Mouse (Mus musculus) heart, adult 10 weeks (tissue): ENCODE measurements around the gene Rilpl1. TPM values are rescaled to one million over a fixed set of nuclear protein-coding genes. Genes with fewer than 3 reads are reported as not detected.

Experiments
- polyA plus RNA-seq: library from polyadenylated mRNA; stranded (reverse); fragments of 350-450 nt; fragmentation: Illumina TruSeq; extraction: RNeasy Lipid Tissue Mini Kit (QIAGEN cat#74804); gene quantifications from one replicate; pipeline ENCODE4 v1.2.3, GENCODE M21; 2014; ENCODE audit warnings: low read depth, low replicate concordance

Gene Rilpl1
- polyA plus RNA-seq, result 280 TPM

DNA sequence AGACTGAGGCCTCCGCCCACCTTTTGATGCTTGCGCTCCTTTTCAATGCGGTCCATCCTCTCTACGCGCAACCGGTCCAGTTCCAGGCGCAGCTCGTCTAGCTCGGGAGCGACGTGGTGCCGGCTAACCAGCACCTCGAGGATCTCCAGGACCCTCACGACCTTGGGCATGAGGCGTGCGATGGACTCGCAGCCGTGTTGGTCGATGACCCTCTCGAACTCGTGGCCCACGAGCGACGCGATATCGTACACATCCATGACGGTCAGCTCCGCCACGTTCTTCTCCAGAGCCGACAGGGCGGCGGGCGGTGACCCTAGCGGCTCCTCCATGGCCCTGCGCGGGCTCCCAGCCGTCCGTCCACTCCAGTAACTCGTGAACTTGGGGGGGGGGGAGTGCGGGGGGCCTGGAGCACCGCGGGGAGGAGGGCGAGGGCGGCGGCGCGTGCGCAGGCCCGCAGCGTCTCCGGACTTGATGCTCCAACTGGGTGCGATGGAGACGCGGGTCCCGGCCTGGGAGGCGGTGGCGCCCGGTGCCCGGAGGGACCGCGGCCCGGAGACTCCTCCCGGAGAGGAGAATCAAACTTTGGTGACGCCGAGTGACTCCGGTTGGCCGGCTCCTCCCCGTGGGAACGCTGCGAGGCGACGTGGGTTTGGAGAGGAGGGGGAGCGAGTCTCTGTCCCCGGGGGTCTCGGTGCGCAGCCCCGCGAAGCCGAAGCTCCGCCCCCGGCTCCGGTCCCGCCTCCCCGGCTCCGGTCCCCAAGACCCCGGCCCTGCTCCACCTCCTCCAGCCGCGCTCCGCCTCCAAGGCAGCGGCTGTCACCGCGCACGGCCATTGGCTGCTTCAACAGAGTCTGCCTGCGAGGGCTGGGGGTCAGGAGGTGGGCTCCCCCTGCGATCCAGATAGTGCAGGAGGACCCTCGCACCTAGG lies at the start of gene Rilpl1:
Gene Rilpl1 (minus strand): TSS at position 737 of the 928 bp plus-strand sequence.

DNA sequence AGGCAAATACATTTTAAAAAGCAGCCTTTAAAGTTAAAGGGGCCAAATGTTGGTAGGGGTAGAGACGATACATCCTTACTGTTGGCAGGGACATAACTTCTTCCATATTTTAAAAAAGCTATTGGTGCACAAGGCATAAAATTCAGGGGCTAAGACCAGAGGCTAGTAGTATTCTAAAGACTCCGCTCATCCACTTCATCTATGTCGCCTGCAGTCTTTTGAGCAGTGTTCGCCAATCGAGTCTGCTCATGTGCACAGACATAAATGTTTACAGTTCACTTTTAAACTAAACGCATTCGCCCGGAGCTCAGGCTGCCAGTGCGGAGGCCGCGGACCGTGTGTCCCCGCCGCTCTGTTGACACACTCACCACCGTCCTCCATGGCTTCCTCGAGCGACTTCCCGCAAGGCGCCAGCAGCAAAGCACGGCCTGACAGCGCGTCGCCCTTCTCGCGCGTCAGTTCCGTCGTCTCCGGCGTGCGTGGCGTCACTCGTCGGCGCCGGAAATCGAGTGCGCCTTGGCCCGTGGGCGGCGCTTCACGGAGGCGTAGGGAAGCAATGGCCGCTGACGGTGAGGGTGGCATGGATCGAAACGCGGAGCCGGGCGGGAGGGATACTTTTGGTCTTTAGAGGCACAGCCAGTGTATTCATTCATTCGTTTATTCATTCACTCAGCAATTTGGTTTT lies 47.6 kb upstream of the Rilpl1 start, which contains the start of the genes Eif2b1 and Gtf2h3:
Gene Eif2b1 (minus strand): TSS at position 499 of the 685 bp plus-strand sequence.
Gene Gtf2h3 (plus strand): TSS at position 508 of the 685 bp plus-strand sequence.

GRCm38 (mm10) chr5:124552558-124553307 lies 21.5 kb upstream of the Rilpl1 start, which contains the start of gene Ddx55:
Gene Ddx55 (plus strand): TSS chr5:124552864.

GRCm38 (mm10) chr5:124540383-124540786 lies 9.2 kb upstream of the Rilpl1 start, which contains the start of gene Tmed2:
Gene Tmed2 (plus strand): TSS chr5:124540695.

GRCm38 (mm10) chr5:124482966-124483654 lies 48.1 kb downstream of the Rilpl1 start, which contains the start of gene Snrnp35:
Gene Snrnp35 (plus strand): TSS chr5:124483134.

Other genes starting within 250 kb of the Rilpl1 start
- gene Mphosph9, start 203.4 kb downstream of the Rilpl1 start, polyA plus RNA-seq, result 4.4 TPM
- 19.7 TPM for gene 2810006K23Rik, start 203.3 kb downstream of the Rilpl1 start, polyA plus RNA-seq
- gene Cdk2ap1, start 168.3 kb downstream of the Rilpl1 start, polyA plus RNA-seq, result 160 TPM
- 22.7 TPM for gene Sbno1, start 105.4 kb downstream of the Rilpl1 start, polyA plus RNA-seq
- 165 TPM for gene Kmt5a, start 91.5 kb downstream of the Rilpl1 start, polyA plus RNA-seq
- 8.1 TPM for gene Rilpl2, start 53.0 kb downstream of the Rilpl1 start, polyA plus RNA-seq
- gene Snrnp35, start 48.3 kb downstream of the Rilpl1 start, polyA plus RNA-seq, result 14.0 TPM
- 245 TPM for gene Tmed2, start 9.3 kb upstream of the Rilpl1 start, polyA plus RNA-seq
- 9.0 TPM for gene Ddx55, start 21.5 kb upstream of the Rilpl1 start, polyA plus RNA-seq
- 30.1 TPM for gene Eif2b1, start 47.7 kb upstream of the Rilpl1 start, polyA plus RNA-seq
- gene Gtf2h3, start 47.7 kb upstream of the Rilpl1 start, polyA plus RNA-seq, result 19.7 TPM
- gene Atp6v0a2, start 97.2 kb upstream of the Rilpl1 start, polyA plus RNA-seq, result 29.1 TPM
- gene Dnah10, start 193.7 kb upstream of the Rilpl1 start, polyA plus RNA-seq, result not detected